Mouse (Mus musculus): ENCODE measurements at regions not wholly inside any gene's neighbourhood (a gene's known extent, or its start where the extent isn't known, plus 50 kb on each side); places are given as distances from the start of the nearest gene placed in this dataset.
A peak's percentile ranks its signal among the peaks of the same experiment; 100 is the strongest.

- Histone ChIP-seq H3K9ac (ENCODE audit: low read length) (no peak overlapping the region), H3K9me3 (replicated peaks; ENCODE audit: control insufficient read depth, low read length) (no peaks in the 10 kb centered on the region), H3K27ac (ENCODE audit: low read length) (no peak overlapping the region), H3K4me3 (replicated peaks; ENCODE audit: low read length) (no peak overlapping the region), H3K4me2 (ENCODE audit: low read depth, low read length) (no peak overlapping the region), H3K4me1 (ENCODE audit: control insufficient read depth, insufficient read depth, low read length) (no peaks in the 10 kb centered on the region), H3K27me3 (ENCODE audit: control insufficient read depth, insufficient read depth, low read length) (no peaks in the 10 kb centered on the region), H3K36me3 (ENCODE audit: control insufficient read depth, insufficient read depth, low read length) (no peaks in the 10 kb centered on the region)
- WGBS = 6% methylated on average over 13 of the region's 13 CpGs
- no peak for ATAC-seq (ENCODE audit: insufficient read depth, low FRiP score)
Observed at GRCm38 (mm10) chr6:139391307-139391706, 110.5 kb downstream of the Rergl start.

GRCm38 (mm10) chr6:139350939-139351338 lies 150.8 kb downstream of the Rergl start:
- WGBS = 85% methylated on average over 2 of the region's 2 CpGs
- Histone ChIP-seq H3K9ac (ENCODE audit: low read length) (no peak overlapping the region), H3K4me3 (replicated peaks; ENCODE audit: low read length) (no peak overlapping the region), H3K4me2 (ENCODE audit: low read depth, low read length) (no peak overlapping the region), H3K36me3 (ENCODE audit: control insufficient read depth, insufficient read depth, low read length) (no peaks in the 10 kb centered on the region), H3K4me1 (ENCODE audit: control insufficient read depth, insufficient read depth, low read length) (no peaks in the 10 kb centered on the region), H3K27ac (ENCODE audit: low read length) (no peak overlapping the region), H3K27me3 (ENCODE audit: control insufficient read depth, insufficient read depth, low read length) (no peaks in the 10 kb centered on the region), H3K9me3 (replicated peaks; ENCODE audit: control insufficient read depth, low read length) (no peaks in the 10 kb centered on the region)
- no peak for ATAC-seq (ENCODE audit: insufficient read depth, low FRiP score)

GRCm38 (mm10) chr6:139325226-139325625 lies 176.6 kb downstream of the Rergl start:
- Histone ChIP-seq H3K4me2 (ENCODE audit: low read depth, low read length) (no peak overlapping the region), H3K4me3 (replicated peaks; ENCODE audit: low read length) (no peak overlapping the region), H3K9ac (ENCODE audit: low read length) (no peak overlapping the region), H3K4me1 (ENCODE audit: control insufficient read depth, insufficient read depth, low read length) (no peaks in the 10 kb centered on the region), H3K27me3 (ENCODE audit: control insufficient read depth, insufficient read depth, low read length) (no peaks in the 10 kb centered on the region), H3K9me3 (replicated peaks; ENCODE audit: control insufficient read depth, low read length) (no peaks in the 10 kb centered on the region), H3K27ac (ENCODE audit: low read length) (no peak overlapping the region), H3K36me3 (ENCODE audit: control insufficient read depth, insufficient read depth, low read length) (no peaks in the 10 kb centered on the region)
- WGBS = 89% methylated on average over 7 of the region's 7 CpGs
- ATAC-seq (ENCODE audit: insufficient read depth, low FRiP score) = no peak

GRCm38 (mm10) chr6:139307651-139308050 lies 194.1 kb downstream of the Rergl start:
- H3K4me2 ChIP-seq (ENCODE audit: low read depth, low read length) = no peak overlapping the region
- 72% methylated on average over 5 of the region's 5 CpGs for WGBS
- H3K9ac ChIP-seq (ENCODE audit: low read length) = no peak overlapping the region
- H3K27me3 ChIP-seq (ENCODE audit: control insufficient read depth, insufficient read depth, low read length) = no peaks in the 10 kb centered on the region
- H3K4me1 ChIP-seq (ENCODE audit: control insufficient read depth, insufficient read depth, low read length) = no peaks in the 10 kb centered on the region
- no peak overlapping the region for H3K27ac ChIP-seq (ENCODE audit: low read length)
- no peaks in the 10 kb centered on the region for H3K9me3 ChIP-seq (replicated peaks; ENCODE audit: control insufficient read depth, low read length)
- 0 out of 2 replicates have a peak, but pooled peaks have one; percentile 40 for ATAC-seq (ENCODE audit: insufficient read depth, low FRiP score)
- no peak overlapping the region for H3K4me3 ChIP-seq (replicated peaks; ENCODE audit: low read length)
- no peaks in the 10 kb centered on the region for H3K36me3 ChIP-seq (ENCODE audit: control insufficient read depth, insufficient read depth, low read length)

- no peaks in the 10 kb centered on the region for H3K27me3 ChIP-seq (ENCODE audit: control insufficient read depth, insufficient read depth, low read length)
- H3K9me3 ChIP-seq (replicated peaks; ENCODE audit: control insufficient read depth, low read length) = no peaks in the 10 kb centered on the region
- no peak for ATAC-seq (ENCODE audit: insufficient read depth, low FRiP score)
- 90% methylated on average over 2 of the region's 2 CpGs for WGBS
- H3K9ac ChIP-seq (ENCODE audit: low read length) = no peak overlapping the region
- no peak overlapping the region for H3K27ac ChIP-seq (ENCODE audit: low read length)
- H3K36me3 ChIP-seq (ENCODE audit: control insufficient read depth, insufficient read depth, low read length) = no peaks in the 10 kb centered on the region
- H3K4me2 ChIP-seq (ENCODE audit: low read depth, low read length) = no peak overlapping the region
- no peak overlapping the region for H3K4me3 ChIP-seq (replicated peaks; ENCODE audit: low read length)
- H3K4me1 ChIP-seq (ENCODE audit: control insufficient read depth, insufficient read depth, low read length) = no peaks in the 10 kb centered on the region
Observed at GRCm38 (mm10) chr6:139304306-139304705, 197.5 kb downstream of the Rergl start.

- Histone ChIP-seq H3K4me1 (ENCODE audit: control insufficient read depth, insufficient read depth, low read length) (no peaks in the 10 kb centered on the region), H3K36me3 (ENCODE audit: control insufficient read depth, insufficient read depth, low read length) (no peaks in the 10 kb centered on the region), H3K9me3 (replicated peaks; ENCODE audit: control insufficient read depth, low read length) (no peaks in the 10 kb centered on the region), H3K4me2 (ENCODE audit: low read depth, low read length) (no peak overlapping the region), H3K27me3 (ENCODE audit: control insufficient read depth, insufficient read depth, low read length) (no peaks in the 10 kb centered on the region), H3K4me3 (replicated peaks; ENCODE audit: low read length) (no peak overlapping the region), H3K9ac (ENCODE audit: low read length) (no peak overlapping the region), H3K27ac (ENCODE audit: low read length) (no peak overlapping the region)
- WGBS = 38% methylated on average over 2 of the region's 2 CpGs
- no peak for ATAC-seq (ENCODE audit: insufficient read depth, low FRiP score)
Observed at GRCm38 (mm10) chr6:139295701-139296100, 206.1 kb downstream of the Rergl start.

- WGBS = 91% methylated on average over 4 of the region's 4 CpGs
- no peak overlapping the region for H3K4me3 ChIP-seq (replicated peaks; ENCODE audit: low read length)
- H3K36me3 ChIP-seq (ENCODE audit: control insufficient read depth, insufficient read depth, low read length) = no peaks in the 10 kb centered on the region
- ATAC-seq (ENCODE audit: insufficient read depth, low FRiP score) = no peak
- H3K4me1 ChIP-seq (ENCODE audit: control insufficient read depth, insufficient read depth, low read length) = no peaks in the 10 kb centered on the region
- no peak overlapping the region for H3K27ac ChIP-seq (ENCODE audit: low read length)
- H3K4me2 ChIP-seq (ENCODE audit: low read depth, low read length) = no peak overlapping the region
- H3K9me3 ChIP-seq (replicated peaks; ENCODE audit: control insufficient read depth, low read length) = no peaks in the 10 kb centered on the region
- no peak overlapping the region for H3K9ac ChIP-seq (ENCODE audit: low read length)
- H3K27me3 ChIP-seq (ENCODE audit: control insufficient read depth, insufficient read depth, low read length) = no peaks in the 10 kb centered on the region
Observed at GRCm38 (mm10) chr6:139279093-139279492, 222.7 kb downstream of the Rergl start.

- Histone ChIP-seq H3K27ac (ENCODE audit: low read length) (no peak overlapping the region), H3K27me3 (ENCODE audit: control insufficient read depth, insufficient read depth, low read length) (no peaks in the 10 kb centered on the region), H3K4me1 (ENCODE audit: control insufficient read depth, insufficient read depth, low read length) (no peaks in the 10 kb centered on the region), H3K4me2 (ENCODE audit: low read depth, low read length) (no peak overlapping the region), H3K9me3 (replicated peaks; ENCODE audit: control insufficient read depth, low read length) (no peaks in the 10 kb centered on the region), H3K36me3 (ENCODE audit: control insufficient read depth, insufficient read depth, low read length) (no peaks in the 10 kb centered on the region), H3K4me3 (replicated peaks; ENCODE audit: low read length) (no peak overlapping the region), H3K9ac (ENCODE audit: low read length) (no peak overlapping the region)
- WGBS = 67% methylated on average over 3 of the region's 3 CpGs
- no peak for ATAC-seq (ENCODE audit: insufficient read depth, low FRiP score)
Observed at GRCm38 (mm10) chr6:139275512-139275911, 226.3 kb downstream of the Rergl start.

- WGBS = 91% methylated on average over 4 of the region's 4 CpGs
- no peaks in the 10 kb centered on the region for H3K4me1 ChIP-seq (ENCODE audit: control insufficient read depth, insufficient read depth, low read length)
Observed at GRCm38 (mm10) chr6:139253704-139254103, 248.1 kb downstream of the Rergl start.

More at GRCm38 (mm10) chr6:139253704-139254103, 248.1 kb downstream of the Rergl start:
- Histone ChIP-seq H3K27me3 (ENCODE audit: control insufficient read depth, insufficient read depth, low read length) (no peaks in the 10 kb centered on the region), H3K9ac (ENCODE audit: low read length) (no peak overlapping the region), H3K36me3 (ENCODE audit: control insufficient read depth, insufficient read depth, low read length) (no peaks in the 10 kb centered on the region), H3K27ac (ENCODE audit: low read length) (no peak overlapping the region), H3K4me3 (replicated peaks; ENCODE audit: low read length) (no peak overlapping the region), H3K4me2 (ENCODE audit: low read depth, low read length) (no peak overlapping the region), H3K9me3 (replicated peaks; ENCODE audit: control insufficient read depth, low read length) (no peaks in the 10 kb centered on the region)
- no peak for ATAC-seq (ENCODE audit: insufficient read depth, low FRiP score)
